Mouse (Mus musculus): ENCODE measurements around the gene Akap6.

DNA sequence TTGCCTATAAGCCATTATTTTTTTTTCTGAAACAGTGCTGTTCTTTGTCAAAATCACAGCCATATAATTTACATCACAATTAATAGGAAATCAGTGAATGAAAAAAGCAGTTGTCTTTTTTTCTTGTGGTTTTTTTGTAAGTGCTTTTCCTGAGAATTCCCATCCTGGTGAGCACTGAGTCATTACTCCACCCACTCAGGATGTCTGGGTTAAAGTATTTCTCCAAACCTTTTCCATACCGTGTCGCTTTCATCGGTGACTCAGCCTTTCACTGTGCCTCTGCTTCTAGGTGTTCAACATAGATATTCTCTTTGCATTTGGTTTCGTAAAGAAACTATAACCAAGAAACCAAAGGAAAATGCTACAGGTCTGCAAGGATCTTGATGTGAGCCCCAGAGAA is 328.1 kb downstream of the Akap6 start:
- TF ChIP-seq CTCF (IDR thresholded peaks at IDR 0.05; ENCODE audit: control insufficient read depth, insufficient read depth, insufficient replicate concordance, low read depth, low read length): no peak
- no peak for TF ChIP-seq POLR2A (IDR thresholded peaks at IDR 0.05; ENCODE audit: control insufficient read depth, low read depth, low read length)

Data from testis, adult 2 months (tissue).